Mouse (Mus musculus) adipose tissue, adult 10 weeks (tissue): ENCODE data around the gene Camk2d. TPM values are rescaled to one million over a fixed set of nuclear protein-coding genes. Genes with fewer than 3 reads are reported as not detected.

Experiments
- polyA plus RNA-seq: library from polyadenylated mRNA; stranded (reverse); fragments of 350-450 nt; fragmentation: Illumina TruSeq; extraction: RNeasy Lipid Tissue Mini Kit (QIAGEN cat#74804); gene quantifications from one replicate; pipeline ENCODE4 v1.2.3, GENCODE M21; 2014; ENCODE audit warnings: low read depth, low replicate concordance

Gene Camk2d
- 47.2 TPM for polyA plus RNA-seq

DNA sequence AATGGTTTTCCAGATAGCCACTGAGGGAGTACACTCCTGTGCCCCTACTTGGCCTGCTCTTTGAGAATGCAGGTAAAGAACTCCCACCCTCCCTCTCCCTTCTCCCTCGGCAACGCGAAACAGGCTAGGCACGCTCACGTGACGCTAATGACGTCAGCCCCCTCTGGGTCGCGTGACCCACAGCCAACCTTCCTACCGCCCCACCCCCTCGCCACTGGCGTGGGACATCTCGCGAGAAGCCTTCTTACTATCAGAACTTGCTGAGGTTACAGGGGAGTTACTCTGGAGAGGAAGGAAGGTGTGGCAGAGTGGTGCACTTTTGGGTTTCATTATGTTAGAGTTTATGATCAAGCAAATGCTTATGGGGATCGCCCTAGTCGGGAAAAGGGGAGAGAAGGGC lies at the start of gene Camk2d:
Camk2d (plus strand) TSS at position 217 of the 400 bp plus-strand sequence.

Other genes with a start within 250 kb of the Camk2d start
- 0.68 TPM for gene Arsj, start 232.6 kb upstream of the Camk2d start, polyA plus RNA-seq